Mouse (Mus musculus) right cerebral cortex, adult 2 months (tissue): ENCODE data around the gene Treml4.
"Not testable (repeated sequence)": the region's sequence is repeated elsewhere in the genome, so short reads cannot be mapped to it uniquely, and the experiment has no call there.

Experiments
- DNase-seq, 2 experiments: peaks; one replicate each; pipeline ENCODE4 v3.0.0; 2021 to 2022; ENCODE audit warnings: low spot score in 2 of 2

Gene Treml4

DNA sequence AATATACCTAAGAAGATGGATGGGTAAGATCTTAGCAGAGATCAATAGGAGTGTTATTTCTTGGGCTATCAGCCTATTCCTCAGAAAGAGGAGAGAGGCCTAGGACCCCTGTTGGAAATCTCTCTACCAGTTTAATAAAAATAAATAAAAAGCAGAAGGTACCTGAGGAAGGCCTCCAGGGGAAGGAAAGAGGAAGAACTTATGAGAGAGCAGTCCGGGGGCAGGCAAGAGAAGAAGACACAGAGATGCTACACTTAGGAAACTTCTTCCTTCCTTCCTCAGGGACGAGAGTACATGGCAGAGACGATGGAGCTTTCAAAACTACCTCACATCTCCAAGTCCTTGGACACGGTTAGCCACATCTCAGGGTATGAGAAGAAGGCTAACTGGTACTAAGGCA lies 10.0 kb downstream of the Treml4 start:
- DNase-seq = no peak

DNA sequence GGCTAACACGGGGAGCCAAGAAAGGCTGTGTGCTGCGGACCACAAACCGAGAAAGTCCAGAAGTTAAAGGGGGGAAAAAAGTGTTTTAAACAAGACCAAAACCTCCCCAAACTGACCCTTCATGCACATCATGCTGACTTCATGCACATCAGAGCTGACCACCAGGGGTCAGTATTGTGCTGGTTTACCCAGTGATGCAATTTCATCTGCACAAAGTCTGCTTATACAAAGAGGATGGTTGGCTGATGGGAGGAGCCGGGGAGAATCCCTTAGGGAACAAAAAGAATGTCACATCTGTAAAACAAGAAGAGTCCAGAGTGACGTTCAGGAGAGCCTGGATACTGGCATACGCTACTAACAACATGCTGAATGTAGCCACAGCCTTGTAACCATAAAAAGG lies 10.8 kb downstream of the Treml4 start:
- peak; percentile 86 to 90 for DNase-seq

DNA sequence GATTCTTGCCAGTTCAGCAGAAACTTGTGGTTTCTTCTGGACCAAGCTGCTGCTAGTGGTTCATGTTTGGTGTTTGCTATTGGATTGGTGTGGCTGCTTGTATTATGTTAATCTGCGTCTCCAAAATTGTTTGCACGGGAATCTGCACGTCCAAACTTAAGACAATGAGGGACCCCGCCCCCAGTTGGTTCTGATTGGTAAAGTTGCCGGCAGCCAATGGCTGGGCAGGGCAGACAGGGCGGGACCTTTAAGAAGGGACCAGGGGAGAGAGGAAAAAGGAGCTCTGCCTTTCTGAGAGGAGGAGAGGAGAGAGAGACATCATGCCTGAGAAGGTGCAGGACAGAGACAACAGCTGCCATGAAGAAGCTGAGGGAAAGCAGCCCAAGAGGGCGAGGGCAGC lies 11.6 kb downstream of the Treml4 start:
- no peak for DNase-seq

DNA sequence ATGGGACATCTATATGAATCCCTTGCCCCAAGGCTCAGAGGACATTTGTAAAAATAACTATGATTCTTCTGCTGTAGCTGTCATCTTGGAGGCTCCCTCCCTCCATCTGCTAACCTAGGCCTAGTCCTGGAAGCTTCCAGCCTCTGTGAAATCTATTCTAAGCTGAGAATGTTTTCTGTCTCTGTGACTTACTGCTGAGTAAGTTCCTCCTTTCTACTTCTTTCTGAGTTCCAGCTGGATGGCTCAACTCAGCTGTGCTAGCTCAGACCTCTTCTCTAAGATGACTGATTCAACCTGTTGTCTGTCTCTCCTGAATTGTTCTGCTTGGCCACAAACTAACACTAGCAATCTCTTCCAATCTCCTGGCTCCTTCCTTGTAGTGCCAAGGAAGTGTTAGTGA lies 14.3 kb downstream of the Treml4 start:
- no peak for DNase-seq

DNA sequence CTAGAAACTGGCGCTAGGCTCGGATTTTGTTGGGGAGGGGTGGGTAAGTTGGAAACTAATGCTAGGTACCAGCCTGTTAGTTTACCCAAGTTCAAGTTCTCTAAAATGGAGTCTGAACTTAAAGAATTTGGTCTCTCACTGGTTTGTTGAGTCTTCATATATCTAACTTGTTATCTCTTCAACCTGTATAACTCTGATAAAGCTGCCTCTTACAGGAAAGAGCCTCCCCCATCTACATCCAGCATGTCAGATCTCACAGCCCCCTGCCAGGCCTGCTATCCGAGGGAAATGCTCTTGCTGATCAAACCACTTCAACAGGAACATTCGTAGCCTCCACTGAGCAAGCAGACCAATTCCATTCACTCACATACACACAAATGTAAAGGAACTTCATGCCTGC lies 14.9 kb downstream of the Treml4 start:
- no peak for DNase-seq

DNA sequence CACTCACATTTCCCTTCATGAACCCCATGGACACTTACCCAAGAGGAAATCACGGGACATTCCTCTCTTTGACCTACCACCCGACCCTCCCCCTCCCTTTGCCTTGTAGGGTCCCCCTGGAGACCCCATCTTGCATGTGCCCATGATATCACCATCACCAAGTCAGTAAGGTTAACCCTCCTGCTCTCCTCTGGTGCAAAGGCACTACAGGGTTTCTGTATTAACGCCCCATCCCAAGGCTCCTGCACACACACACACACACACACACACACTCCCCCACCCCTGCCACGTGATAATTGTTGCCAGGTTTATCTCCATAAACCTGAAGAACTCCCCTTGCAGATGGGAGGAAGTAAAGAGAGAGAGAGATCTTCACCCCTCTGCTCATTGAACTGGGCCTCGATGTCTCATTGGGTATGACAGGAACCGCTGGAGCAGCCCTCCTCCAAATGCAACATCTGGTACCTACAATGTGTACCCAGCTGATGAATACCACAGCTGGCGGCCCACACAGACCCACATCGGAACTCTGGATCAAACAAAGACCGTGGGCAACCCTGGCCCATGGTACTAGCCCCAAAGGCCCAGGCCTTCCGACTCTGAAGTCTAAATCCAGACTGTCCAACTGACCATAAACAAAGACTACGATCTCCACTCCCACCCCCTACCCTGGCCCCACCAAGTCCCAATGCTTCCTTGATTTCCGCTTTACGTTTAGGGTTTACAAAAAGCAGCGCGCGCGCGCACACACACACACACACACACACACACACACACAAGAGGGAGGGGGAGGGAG lies 17.0 kb downstream of the Treml4 start:
- no peak for DNase-seq

DNA sequence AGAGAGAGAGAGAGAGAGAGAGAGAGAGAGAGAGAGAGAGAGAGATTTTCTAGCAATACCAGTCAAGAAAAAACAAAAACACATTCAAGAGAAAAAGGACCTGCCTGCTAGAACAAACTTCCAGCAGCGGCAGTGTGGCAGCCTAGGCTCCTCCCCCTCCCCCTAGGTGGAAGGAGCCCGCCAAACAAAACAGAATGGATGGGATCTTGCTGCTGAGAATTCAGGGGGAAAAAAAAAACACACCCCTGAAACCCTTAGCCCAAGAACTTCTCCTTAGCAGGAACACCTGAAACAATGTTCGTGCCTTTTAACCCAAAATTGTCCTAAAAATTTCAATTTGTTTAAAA lies 17.6 kb downstream of the Treml4 start:
- no peak for DNase-seq

DNA sequence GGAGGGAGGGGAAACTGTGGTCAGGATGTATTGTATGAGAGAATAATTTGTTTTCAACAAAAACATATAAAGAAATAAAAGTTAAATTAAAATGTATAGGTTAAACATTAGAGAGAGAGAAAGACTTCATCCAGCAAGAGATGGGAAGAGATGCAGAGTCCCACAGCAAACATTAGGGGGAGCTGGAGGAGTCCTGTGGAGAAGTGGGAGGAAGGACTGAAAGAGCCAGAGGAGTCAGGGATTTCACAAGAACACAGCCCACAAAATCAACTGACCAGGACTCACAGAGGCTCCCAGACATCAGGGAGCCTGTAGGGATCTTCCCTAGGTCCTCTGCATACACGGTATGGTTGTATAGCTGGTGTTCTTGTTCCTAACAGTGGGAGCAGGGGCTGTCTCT lies 22.7 kb downstream of the Treml4 start:
- no peak for DNase-seq

DNA sequence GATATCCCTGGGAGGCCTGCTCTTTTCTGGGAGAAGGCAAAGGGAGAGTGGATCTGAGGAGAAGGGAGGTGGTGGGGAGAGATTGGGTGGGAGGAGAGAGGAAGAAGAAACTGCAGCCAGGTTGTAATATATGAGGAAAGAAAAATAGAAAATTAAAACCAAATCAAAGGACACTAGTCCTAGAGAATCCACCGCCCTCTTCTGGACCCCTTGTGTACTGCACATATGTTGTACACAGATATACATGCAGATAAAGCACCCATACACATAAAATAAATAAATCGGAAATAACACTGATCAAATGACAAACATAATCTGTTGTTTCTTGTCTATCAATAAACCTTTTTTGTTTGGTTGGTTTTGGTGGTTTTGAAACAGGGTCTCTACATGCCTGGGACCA lies 23.2 kb downstream of the Treml4 start:
- DNase-seq = no peak

DNA sequence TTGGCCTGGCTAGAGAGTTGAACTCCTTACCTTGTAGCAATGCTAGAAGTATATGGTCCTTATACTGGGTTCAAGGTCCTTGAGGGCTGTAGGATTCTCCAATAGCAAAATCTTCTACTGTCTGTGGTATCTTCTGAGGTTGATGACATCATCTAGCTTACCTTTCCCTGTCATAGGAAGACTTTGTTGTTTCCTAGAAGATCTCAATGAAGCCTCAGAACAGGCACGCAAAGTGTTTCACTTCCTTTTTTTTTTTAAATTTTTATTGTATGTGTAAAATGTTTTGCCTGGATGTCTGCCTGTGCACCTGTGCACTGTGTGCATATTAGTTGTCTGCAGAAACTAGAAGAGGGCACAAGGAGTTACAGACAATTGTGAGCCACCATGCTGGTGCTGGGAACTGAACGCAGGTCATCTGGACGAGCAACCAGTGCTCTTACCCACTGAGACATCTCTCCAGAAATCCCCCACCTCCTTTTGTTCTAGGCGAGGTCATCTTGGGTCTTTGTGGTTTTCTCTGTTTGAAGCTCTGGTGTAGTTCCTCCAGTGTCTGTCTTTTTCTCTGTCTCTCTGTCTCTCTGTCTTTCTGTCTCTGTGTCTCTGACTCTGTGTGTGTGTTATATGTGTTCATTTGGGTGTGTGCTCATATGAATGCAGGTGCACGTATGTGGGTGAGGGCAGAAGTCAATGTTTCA lies 29.6 kb downstream of the Treml4 start:
- DNase-seq = no peak

DNA sequence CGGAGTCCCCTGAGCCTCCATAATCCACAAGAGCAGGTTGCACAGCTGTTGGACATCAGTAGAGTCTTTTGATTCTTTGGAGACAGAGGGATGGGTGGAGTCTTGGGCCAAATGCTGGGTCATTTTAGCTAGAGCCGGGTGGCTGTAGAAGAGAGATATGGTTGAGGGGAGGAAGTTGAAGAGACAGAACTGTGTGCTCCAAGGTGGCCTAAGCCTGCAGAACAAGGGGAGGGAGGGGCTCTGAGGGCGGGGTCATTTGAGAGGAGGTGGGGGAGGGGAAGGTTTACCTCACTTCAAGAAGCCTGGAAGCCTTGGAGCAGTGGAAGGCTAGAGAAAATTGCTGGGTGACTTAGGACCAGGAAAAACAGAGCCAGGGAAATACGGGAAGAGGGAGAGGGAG lies 35.1 kb downstream of the Treml4 start, which contains the start of gene Treml2:
Treml2 (plus strand) TSS at position 296 of the 400 bp plus-strand sequence.
- DNase-seq = no peak

DNA sequence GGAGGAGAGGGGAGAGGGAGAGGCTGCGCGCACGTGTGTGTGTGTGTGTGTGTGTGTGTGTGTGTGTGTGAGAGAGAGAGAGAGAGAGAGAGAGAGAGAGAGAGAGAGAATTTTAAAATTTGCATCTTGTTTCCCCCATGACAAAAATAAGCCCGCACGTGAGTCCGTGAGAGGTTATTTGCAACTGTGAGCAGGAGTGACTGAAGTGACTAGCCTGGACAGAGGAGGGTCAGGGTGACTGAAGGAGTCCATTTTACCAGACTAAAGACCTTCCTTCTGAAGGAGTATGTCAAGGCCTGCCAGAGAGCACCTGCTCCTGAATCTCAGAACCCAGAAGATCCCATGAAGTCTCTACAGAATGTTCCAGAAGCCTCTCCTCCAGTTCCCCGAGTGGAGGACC lies 35.7 kb downstream of the Treml4 start:
- DNase-seq = no peak

DNA sequence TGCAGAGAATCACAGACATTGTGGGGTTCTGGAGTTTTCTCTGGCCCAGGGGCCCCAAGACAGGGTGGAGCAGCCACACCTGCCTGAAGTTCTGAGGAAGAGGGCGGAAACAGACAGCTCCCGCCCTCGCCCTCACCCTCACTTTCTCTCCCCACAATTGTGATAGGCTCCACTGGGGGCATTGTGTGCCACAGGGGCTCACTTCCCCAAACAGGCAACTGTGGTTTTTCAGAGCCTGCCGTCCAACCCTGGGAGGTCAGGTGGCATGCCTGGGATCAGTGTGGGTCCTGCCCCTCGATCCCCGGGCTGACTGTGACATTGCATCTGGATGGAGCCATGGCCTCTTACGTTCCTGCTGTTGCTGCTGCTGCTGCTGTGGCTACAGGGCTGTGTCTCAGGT lies 36.1 kb downstream of the Treml4 start:
- DNase-seq = no peak

DNA sequence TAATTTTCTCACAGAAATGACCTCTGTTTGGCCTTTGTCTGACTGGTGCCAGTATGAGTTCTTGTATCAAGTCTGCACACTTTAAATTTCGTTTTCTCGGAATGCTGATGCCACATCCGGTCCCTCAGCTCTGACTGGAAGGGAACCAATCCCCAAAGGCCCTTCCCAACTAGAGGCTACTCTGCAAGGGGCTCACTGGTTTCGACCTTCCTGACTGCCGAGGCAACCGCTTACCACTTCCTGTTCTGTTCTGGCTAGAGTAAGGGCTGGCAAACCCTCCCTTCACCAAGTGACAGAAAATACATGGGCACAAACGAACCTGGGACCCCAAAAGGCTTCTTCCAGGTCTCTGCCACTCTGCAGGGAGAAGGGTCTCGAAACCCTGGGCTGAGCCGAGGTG lies 36.8 kb downstream of the Treml4 start:
- DNase-seq = no peak

DNA sequence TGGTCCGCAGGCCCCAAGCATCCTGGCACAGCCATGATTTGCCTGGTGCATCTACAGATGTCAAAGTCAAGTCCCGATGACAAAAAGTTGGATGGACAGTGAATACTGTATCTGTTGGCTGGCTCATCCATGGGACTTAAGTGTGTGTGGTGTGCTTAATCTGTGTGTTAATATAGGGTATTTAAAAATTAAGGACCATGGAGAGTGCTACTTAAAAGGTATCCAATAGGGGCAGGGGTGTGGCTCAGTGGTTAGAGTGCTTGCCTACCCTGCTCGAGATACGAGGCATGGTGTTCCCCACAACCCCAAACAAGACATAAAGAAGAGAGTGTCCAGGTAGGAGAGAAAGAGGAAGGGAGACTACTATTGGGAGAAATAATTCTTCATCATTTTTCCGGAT lies 37.7 kb downstream of the Treml4 start:
- DNase-seq = no peak

DNA sequence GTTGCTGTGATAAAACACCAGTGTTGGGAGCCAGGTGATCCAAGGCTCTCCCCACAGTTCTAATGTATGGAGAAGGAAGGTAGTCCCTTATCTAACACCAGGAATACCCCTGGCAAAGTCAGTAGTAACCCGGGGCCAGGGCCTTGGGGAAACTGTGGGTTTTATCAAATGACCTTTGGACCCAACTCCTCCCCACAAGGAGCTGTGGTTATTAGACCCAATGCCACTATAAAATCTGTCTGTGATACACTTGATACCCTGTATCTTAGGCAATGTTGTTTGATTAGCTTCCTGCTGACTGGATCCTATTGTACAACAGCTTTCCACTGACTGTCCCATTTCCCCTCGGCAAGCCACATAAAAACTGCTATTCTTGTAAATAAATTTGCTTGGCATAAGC lies 48.0 kb downstream of the Treml4 start:
- no peak for DNase-seq

DNA sequence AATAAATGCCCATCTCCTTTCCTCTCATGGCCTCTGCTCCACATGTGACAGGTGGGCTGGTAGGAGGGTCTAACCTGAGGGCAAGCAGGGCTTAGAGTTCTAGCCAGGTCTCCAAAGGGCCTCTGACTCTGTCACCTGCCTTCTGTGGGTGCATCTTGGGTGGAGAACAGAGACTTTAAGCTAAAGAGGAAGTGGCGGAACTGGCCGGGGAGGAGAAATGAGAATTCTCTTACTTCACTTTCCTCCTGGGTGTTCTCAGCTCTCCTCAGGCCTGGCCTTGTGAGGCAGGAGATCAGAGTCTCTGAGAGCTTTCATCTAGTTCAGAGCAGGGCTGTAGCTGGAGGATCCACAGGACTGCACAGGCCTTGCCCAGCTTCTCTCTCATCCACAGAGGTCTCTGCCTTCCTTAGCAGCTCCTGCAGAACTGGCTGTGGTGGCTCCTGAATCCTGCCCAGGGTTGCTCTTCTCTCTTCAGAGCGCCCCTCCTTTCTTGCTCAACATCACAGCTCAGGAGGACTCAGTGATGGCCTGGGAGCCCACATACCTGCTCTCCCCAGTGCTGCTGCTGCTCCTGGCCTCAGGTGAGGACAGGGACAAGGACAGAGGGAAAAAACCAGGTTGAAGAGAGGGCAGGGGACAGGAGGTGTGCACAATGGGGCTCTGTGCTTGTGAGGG lies 51.9 kb downstream of the Treml4 start, which contains the start of gene B430306N03Rik:
B430306N03Rik (plus strand) TSS at position 237 of the 675 bp plus-strand sequence.
- DNase-seq = not testable (repeated sequence)

DNA sequence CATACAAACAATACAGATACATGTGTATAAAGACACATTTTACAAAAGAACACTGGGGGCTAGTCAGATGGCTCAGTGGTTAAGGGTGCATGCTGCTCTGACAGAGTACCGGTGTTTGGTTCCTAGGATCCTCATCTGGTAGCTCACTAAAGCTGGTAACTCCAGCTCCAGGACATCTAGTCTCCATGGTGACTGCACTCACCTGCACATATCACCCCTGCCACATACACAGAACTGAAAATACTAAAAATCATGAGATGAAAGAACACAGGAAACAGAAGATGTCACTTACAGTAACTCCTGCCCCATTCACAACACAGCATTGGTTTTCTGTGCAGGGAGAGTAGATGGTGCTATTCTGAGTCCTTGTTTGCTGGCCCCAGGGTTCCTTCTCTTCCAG lies 54.6 kb downstream of the Treml4 start:
- DNase-seq = no peak

DNA sequence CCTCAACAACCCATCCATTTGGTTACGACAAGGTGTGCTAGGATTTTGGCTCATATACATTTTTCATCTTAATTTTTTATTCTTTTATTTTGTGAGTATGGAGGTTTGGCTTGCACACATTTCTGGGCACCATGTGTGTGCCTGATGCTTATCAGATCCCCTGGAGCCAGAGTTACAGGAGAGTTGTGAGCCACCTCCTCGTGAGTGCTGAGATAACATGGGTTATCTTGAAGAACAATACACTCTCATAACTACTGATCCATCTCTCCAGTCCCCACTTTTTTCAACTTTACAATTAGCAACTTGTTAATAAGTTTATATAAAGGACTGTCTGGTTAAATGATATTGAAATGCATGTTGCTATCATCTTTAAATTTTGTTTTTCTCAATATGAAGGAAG lies 57.2 kb downstream of the Treml4 start:
- DNase-seq = no peak

DNA sequence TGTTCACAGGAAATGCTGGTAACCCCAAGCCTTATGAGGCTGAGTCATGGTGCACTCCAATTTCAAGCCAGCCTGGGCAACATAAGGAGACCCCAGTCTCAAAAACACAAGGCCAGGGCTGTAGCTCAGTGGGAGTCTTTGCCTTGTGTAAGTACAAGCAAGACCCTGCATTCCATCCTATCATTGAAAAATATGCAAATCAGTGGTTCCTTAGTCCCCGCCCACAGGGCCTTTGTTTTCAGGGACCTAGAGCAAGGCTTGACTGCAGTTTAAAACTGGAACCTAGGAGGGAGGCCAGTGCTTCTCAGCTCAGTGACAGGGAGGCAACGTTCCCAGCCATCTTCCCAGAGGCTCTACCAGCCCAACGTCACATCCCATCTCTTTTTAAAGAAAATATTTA lies 59.1 kb downstream of the Treml4 start:
- no peak for DNase-seq

DNA sequence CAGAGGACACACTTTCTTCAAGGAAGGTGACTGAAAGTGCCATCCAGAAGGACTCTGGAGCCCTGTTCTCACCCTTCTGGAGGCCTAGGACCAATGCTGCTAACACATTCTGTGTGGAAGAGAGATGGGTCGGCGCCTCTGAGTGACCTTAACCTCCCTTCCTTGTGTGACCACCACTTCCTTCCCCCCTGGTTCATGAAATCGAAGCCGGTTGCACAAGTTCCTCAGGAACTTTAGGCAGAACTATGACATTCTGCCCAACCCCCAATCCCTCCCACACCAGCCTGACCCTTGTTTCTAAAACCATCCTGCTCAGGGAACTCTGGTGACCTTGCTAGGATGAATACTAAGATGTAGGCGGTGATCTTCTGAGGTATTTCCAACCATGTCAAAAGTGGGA lies 60.2 kb downstream of the Treml4 start:
- DNase-seq = no peak
